Mouse (Mus musculus) myocyte (in vitro differentiated cells): Measurements from ENCODE around the gene Tanc1.

ENCODE experiments used
- CEBPB ChIP-seq: IDR thresholded peaks from 2 replicates; pipeline ENCODE4 v1.6.1; 2011; ENCODE audit warnings: mild to moderate bottlenecking, moderate library complexity; ENCODE audit not compliant: poor library complexity, insufficient read depth, severe bottlenecking
- E2F4 ChIP-seq: IDR thresholded peaks from one replicate; pipeline ENCODE4 v1.6.1; 2011; ENCODE audit warnings: mild to moderate bottlenecking, control low read depth, moderate library complexity; ENCODE audit not compliant: insufficient read depth
- MAX ChIP-seq: IDR thresholded peaks from one replicate; pipeline ENCODE4 v1.6.1; 2011; ENCODE audit warnings: low read depth, mild to moderate bottlenecking, control low read depth
- MYOD1 ChIP-seq, 3 experiments: IDR thresholded peaks; one replicate each; pipeline ENCODE4 v1.6.1; 2011; ENCODE audit warnings: control low read depth in 2 of 3, low read depth in 2 of 3, mild to moderate bottlenecking in 2 of 3, moderate library complexity in 1 of 3; ENCODE audit not compliant: insufficient read length in 2 of 3, control insufficient read depth in 1 of 3
- MYOG ChIP-seq, 3 experiments: IDR thresholded peaks; one replicate each; pipeline ENCODE4 v1.6.1; 2011; ENCODE audit warnings: control low read depth in 2 of 3, low read depth in 2 of 3, mild to moderate bottlenecking in 2 of 3; ENCODE audit not compliant: insufficient read length in 2 of 3, control insufficient read depth in 1 of 3, insufficient read depth in 1 of 3
- POLR2A ChIP-seq: IDR thresholded peaks from one replicate; pipeline ENCODE4 v1.6.1; 2011; ENCODE audit warnings: low read depth, mild to moderate bottlenecking, control low read depth, moderate library complexity; ENCODE audit not compliant: insufficient read length
- POLR2AphosphoS2 ChIP-seq: IDR thresholded peaks from one replicate; pipeline ENCODE4 v1.6.1; 2011; ENCODE audit warnings: low read depth, control low read depth; ENCODE audit not compliant: insufficient read length
- REST ChIP-seq: IDR thresholded peaks from one replicate; pipeline ENCODE4 v1.6.1; 2011; ENCODE audit warnings: mild to moderate bottlenecking, control low read depth, moderate library complexity; ENCODE audit not compliant: insufficient read depth, insufficient read length
- SRF ChIP-seq: IDR thresholded peaks from one replicate; pipeline ENCODE4 v1.6.1; 2011; ENCODE audit warnings: low read depth; ENCODE audit not compliant: control insufficient read depth, insufficient read length
- TCF12 ChIP-seq: IDR thresholded peaks from one replicate; pipeline ENCODE4 v1.6.1; 2011; ENCODE audit warnings: mild to moderate bottlenecking, control low read depth; ENCODE audit not compliant: poor library complexity, insufficient read depth, severe bottlenecking
- USF1 ChIP-seq: IDR thresholded peaks from one replicate; pipeline ENCODE4 v1.6.1; 2011; ENCODE audit warnings: low read depth, mild to moderate bottlenecking, control low read depth, moderate library complexity

GRCm38 (mm10) chr2:59712484-59712883, 100.6 kb downstream of the Tanc1 start:
- TF ChIP-seq POLR2A (no peak), MAX (no peak), USF1 (no peak), MYOD1 (IDR thresholded peaks at IDR 0.05; ENCODE audit: control insufficient read depth in 1 of 3, insufficient read length in 2 of 3, low read depth in 2 of 3) (no peak), CEBPB (no peak), MYOG (IDR thresholded peaks at IDR 0.05; ENCODE audit: control insufficient read depth in 1 of 3, insufficient read depth in 1 of 3, insufficient read length in 2 of 3, low read depth in 2 of 3) (no peak), REST (no peak), POLR2AphosphoS2 (no peak), E2F4 (no peak), TCF12 (no peak), SRF (no peak)
